Mouse (Mus musculus) heart, embryonic 11.5 days (tissue): ENCODE data around the gene Epb41l1. TPM values are rescaled to one million over a fixed set of nuclear protein-coding genes. Genes with fewer than 3 reads are reported as not detected.

Experiments used
- ATAC-seq: fragments of 200-750 bp; cut with Nextera tagmentation; replicated peaks from 2 replicates; pipeline ENCODE4 v1.8.0; 2017; ENCODE audit warnings: moderate library complexity; ENCODE audit not compliant: insufficient number of reproducible peaks, low FRiP score, low TSS enrichment
- H3K27ac ChIP-seq: fragments of 300-500 bp; sonication (generic); 2 replicates; pipeline ENCODE4 v1.5.1; 2014; ENCODE audit warnings: mild to moderate bottlenecking, low read depth, low read length
- H3K27me3 ChIP-seq: fragments of 300-500 bp; sonication (generic); 2 replicates; pipeline ENCODE4 v1.6.1; 2014; ENCODE audit warnings: mild to moderate bottlenecking, low read length, mixed read lengths; ENCODE audit not compliant: control insufficient read depth, insufficient read depth
- H3K36me3 ChIP-seq: fragments of 300-500 bp; sonication (generic); 2 replicates; pipeline ENCODE4 v1.6.1; 2014; ENCODE audit warnings: mild to moderate bottlenecking, low read length, moderate library complexity, mixed read lengths; ENCODE audit not compliant: control insufficient read depth, insufficient read depth
- H3K4me1 ChIP-seq: fragments of 300-500 bp; sonication (generic); 2 replicates; pipeline ENCODE4 v1.6.1; 2014; ENCODE audit warnings: low read length; ENCODE audit not compliant: control insufficient read depth, insufficient read depth
- H3K4me2 ChIP-seq: fragments of 300-500 bp; sonication (generic); 2 replicates; pipeline ENCODE4 v1.6.1; 2014; ENCODE audit warnings: mild to moderate bottlenecking, moderate library complexity
- H3K4me3 ChIP-seq: fragments of 300-500 bp; sonication (generic); 2 replicates; pipeline ENCODE4 v1.5.1; 2014; ENCODE audit warnings: low read depth, low read length
- H3K9ac ChIP-seq: fragments of 300-500 bp; sonication (generic); 2 replicates; pipeline ENCODE4 v1.6.1; 2014; ENCODE audit warnings: mild to moderate bottlenecking, low read depth, low read length, moderate library complexity
- H3K9me3 ChIP-seq: fragments of 300-500 bp; sonication (generic); replicated peaks from 2 replicates; pipeline ENCODE4 v1.6.1; 2016; ENCODE audit warnings: low read length; ENCODE audit not compliant: control insufficient read depth
- WGBS: fragments of 180-500 bp; shearing (Covaris S2); extraction: QIAGEN DNeasy Blood & Tissue Kit; methylation state at CpG from one replicate; pipeline ENCODE4 v1.1.7; 2014; ENCODE audit not compliant: insufficient replicate concordance; 5-methylcytosine and 5-hydroxymethylcytosine counted together
- polyA plus RNA-seq: library from polyadenylated mRNA; unstranded; fragments of >200 nt; fragmentation: Nextera tagmentation; extraction: Ambion mirVana; gene quantifications from 2 replicates; pipeline ENCODE4 v1.2.1, GENCODE M21; 2014

Epb41l1 gene
- polyA plus RNA-seq, 1 experiment from 2014 or later = 1.6 TPM

DNA sequence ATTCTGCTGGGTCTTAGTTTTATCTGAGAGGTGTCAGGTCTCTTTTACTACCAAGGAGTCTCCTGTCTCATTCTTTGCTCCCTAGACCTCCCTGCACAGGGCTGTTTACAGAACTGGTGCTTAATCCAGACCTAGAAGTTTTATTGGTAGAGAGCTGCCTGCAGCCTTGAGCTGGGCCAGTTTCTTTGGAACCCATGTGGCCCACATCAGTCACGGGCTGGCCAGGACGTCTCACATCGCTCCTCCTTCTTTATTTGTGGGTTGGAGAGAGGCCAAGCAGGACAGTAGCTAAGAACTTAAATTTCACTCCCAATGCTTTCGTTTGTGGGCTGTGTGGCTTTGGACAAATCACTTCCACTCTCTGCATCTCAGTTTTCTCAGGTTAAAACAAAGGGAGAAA, 9.6 kb downstream of the Epb41l1 start:
- Histone ChIP-seq H3K36me3 (no peaks in the 10 kb centered on the region), H3K27me3 (peaks cover 2% of the 10 kb centered on the region; the same call in 1 of the 2 replicates), H3K9ac (no peak overlapping the region), H3K9me3 (no peaks in the 10 kb centered on the region), H3K27ac (no peak overlapping the region), H3K4me2 (no peak overlapping the region), H3K4me3 (no peak overlapping the region), H3K4me1 (peaks cover 9% of the 10 kb centered on the region)
- 60% methylated on average over 4 of the region's 4 CpGs for WGBS
- no peak for ATAC-seq

DNA sequence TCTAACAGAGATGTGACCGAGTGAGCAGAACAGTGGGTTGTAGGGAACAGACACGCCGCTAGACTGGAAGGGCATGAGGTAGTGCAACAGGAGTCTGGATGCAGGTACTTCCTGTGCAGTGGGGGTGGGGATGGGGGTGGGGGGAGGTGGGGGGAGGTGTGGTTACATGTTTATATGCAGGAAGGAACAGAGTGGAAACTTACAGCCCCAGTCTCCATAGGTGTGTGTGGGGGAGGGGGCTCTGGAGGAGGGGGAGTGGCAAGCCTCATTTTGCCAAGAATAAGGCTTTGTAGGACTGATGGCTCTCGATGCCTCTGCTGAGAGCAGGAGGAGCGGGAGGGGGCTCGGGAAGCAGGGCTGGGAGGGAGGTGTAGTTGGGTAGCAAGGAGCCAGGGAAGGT, 10.7 kb downstream of the Epb41l1 start:
- Histone ChIP-seq H3K27ac (no peak overlapping the region), H3K4me1 (peaks cover 9% of the 10 kb centered on the region), H3K4me2 (no peak overlapping the region), H3K4me3 (no peak overlapping the region), H3K36me3 (no peaks in the 10 kb centered on the region), H3K27me3 (peaks cover 2% of the 10 kb centered on the region; the same call in 1 of the 2 replicates), H3K9ac (no peak overlapping the region), H3K9me3 (no peaks in the 10 kb centered on the region)
- WGBS = 79% methylated on average over 6 of the region's 6 CpGs
- ATAC-seq = no peak

DNA sequence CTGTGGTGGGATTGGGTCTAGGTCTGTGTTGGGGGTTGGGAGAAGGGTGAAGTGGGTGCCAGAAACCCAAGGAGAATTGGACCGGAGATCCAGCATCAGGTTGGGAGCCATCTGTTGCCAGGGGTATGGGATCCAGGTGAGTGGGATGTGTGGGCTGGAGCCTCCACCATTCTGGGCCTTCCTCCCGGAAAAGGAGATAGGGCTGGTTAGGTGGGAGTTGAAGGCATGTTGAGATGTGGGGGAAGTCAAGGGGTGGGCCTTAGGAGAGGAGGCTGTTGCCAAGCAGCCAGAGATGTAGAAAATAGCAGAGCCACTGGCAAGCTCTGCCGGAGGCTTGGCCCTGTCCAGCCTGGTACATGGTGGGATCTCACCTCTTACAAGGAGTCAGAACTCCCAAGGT, 11.4 kb downstream of the Epb41l1 start:
- no peaks in the 10 kb centered on the region for H3K36me3 ChIP-seq
- ATAC-seq = no peak
- H3K9ac ChIP-seq = no peak overlapping the region
- no peak overlapping the region for H3K27ac ChIP-seq
- WGBS = 70% methylated on average over 3 of the region's 3 CpGs
- H3K27me3 ChIP-seq = peaks cover 1% of the 10 kb centered on the region; the same call in 1 of the 2 replicates
- peaks cover 9% of the 10 kb centered on the region for H3K4me1 ChIP-seq
- no peak overlapping the region for H3K4me2 ChIP-seq
- no peak overlapping the region for H3K4me3 ChIP-seq
- no peaks in the 10 kb centered on the region for H3K9me3 ChIP-seq

DNA sequence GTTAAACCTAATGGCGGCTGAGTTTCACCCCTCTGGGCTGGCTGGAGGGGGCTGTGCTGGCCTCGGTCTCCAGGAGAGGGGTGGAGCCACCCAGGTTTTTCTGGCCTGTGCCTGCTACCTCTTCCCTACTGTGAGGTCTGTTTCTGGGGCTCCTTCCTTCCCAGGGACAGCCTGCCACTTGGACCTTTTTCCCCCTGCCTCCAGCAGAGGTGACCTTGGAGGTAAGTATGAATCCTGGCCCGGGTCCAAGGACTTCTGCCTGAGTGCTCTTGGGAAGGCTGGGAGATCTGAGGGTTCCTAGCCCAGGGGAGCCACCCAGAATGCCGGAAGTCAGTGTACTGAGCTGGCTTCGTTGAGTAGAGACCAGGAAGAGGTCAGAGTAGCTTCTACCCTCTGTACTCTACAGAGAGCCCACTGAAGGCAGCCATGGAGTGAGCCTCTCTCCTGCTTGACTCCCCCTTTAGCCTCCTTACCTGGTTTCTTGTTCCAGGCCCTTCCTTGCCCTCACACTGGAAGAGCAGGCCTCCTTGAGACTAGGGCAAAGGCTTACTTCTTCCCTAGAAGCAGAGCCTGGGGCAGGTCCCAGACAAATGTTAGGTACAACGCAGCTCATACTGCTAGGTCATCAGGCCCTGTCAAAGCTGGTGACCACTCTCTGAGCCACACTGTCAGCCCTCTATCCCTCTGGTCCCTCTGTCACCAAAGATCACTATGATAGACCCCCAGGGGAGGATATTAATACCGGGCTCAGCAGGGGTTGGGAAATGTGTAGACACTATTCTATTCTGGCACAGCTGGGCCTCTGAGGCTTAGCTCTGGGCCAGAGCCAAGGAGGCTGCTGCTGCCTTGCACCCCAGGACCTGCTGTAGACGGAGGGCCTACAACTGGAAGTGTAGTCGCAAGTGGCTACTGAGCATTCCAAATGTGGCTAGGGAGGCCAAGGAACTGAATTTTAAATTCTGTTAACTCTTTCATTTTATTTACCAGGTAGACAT, 12.5 kb downstream of the Epb41l1 start:
- 48% methylated on average over 9 of the region's 9 CpGs for WGBS
- Histone ChIP-seq H3K27me3 (no peaks in the 10 kb centered on the region), H3K9me3 (no peaks in the 10 kb centered on the region), H3K4me2 (no peak overlapping the region), H3K27ac (peak overlapping the region; percentile 63), H3K9ac (peak overlapping the region; percentile 44), H3K4me1 (peaks cover 12% of the 10 kb centered on the region), H3K36me3 (no peaks in the 10 kb centered on the region), H3K4me3 (no peak overlapping the region)
- no peak for ATAC-seq

DNA sequence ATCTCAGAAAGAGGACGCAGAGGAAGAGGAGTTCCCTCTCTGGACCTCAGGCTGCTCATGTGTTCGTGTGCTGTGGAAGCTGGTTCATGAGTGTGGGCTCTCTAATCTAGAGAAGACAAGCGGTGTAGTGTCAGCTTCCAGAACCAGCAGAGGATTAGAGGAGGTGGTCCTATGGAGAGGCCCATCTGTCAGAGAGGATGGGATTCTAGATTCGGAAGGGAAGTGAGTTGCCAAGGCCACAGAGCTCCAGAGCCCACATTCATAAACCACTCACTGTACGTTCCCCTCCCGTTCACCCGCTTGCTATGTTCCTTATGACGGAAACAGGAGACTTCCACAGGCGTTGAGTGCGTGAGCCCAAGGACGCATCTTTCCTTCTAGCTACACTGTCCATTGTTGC, 16.9 kb downstream of the Epb41l1 start:
- Histone ChIP-seq H3K4me2 (no peak overlapping the region), H3K27me3 (no peaks in the 10 kb centered on the region), H3K9ac (no peak overlapping the region), H3K4me1 (peaks cover 41% of the 10 kb centered on the region), H3K36me3 (no peaks in the 10 kb centered on the region), H3K9me3 (no peaks in the 10 kb centered on the region), H3K27ac (no peak overlapping the region), H3K4me3 (no peak overlapping the region)
- WGBS = 83% methylated on average over 11 of the region's 11 CpGs
- ATAC-seq = no peak

DNA sequence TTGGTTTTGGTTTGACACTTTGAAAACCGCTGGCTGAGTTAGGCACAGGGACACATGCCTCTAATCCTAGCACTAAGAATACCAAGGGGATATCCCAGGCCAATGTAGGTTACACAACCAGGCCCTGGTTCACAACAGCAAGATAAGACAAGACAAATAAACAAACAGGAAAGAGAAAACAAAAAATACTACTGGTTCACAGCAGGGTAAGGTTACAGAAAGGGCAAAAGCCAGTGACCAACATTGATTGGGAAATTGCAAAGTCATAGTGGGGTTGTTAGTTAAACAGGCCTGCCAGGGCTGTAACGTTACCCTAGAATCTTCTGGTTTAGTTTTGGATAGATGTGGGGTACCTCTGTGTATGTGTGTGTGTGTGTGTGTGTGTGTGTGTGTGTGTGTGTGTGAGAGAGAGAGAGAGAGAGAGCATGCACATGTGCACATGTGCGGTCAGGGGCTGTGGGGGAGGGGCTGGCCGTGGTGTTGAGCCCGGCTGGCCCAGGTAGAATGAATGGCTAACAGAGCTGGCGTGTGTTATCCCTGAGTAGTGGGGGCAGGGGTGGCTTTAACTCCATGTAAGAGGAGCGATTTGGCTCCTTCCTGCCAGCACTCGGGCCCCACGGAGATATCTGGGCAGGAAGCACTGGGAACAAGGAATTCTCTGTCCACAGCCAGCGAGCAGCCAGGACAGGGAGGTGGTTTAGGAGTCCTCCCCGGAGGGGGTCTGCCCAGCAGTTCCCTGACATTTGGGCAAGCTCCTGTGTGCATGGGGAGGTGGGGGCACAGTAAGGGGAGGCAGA, 19.2 kb downstream of the Epb41l1 start:
- H3K4me3 ChIP-seq = no peak overlapping the region
- peak; percentile 60; the same call in 1 of the 2 replicates for ATAC-seq
- H3K9me3 ChIP-seq = no peaks in the 10 kb centered on the region
- H3K27me3 ChIP-seq = no peaks in the 10 kb centered on the region
- peak overlapping the region; percentile 20; the same call in 1 of the 2 replicates for H3K4me2 ChIP-seq
- 0 out of 2 replicates have a peak overlapping the region, but pooled peaks have one; percentile 34 for H3K9ac ChIP-seq
- peaks cover 40% of the 10 kb centered on the region for H3K4me1 ChIP-seq
- H3K36me3 ChIP-seq = no peaks in the 10 kb centered on the region
- peak overlapping the region; percentile 62; the same call in 1 of the 2 replicates for H3K27ac ChIP-seq
- WGBS = 13% methylated on average over 11 of the region's 11 CpGs

GRCm38 (mm10) chr2:156441909-156442308, 21.2 kb downstream of the Epb41l1 start:
- Histone ChIP-seq H3K4me1 (peaks cover 40% of the 10 kb centered on the region), H3K27me3 (no peaks in the 10 kb centered on the region; the same call in 1 of the 2 replicates), H3K4me3 (no peak overlapping the region), H3K36me3 (no peaks in the 10 kb centered on the region), H3K9me3 (no peaks in the 10 kb centered on the region), H3K27ac (0 out of 2 replicates have a peak overlapping the region, but pooled peaks have one; percentile 3), H3K4me2 (no peak overlapping the region), H3K9ac (no peak overlapping the region)
- WGBS = 15% methylated on average over 6 of the region's 6 CpGs
- ATAC-seq = no peak

GRCm38 (mm10) chr2:156443323-156443722, 22.6 kb downstream of the Epb41l1 start:
- no peaks in the 10 kb centered on the region; the same call in 1 of the 2 replicates for H3K27me3 ChIP-seq
- no peaks in the 10 kb centered on the region for H3K9me3 ChIP-seq
- H3K4me1 ChIP-seq = peaks cover 43% of the 10 kb centered on the region
- H3K4me3 ChIP-seq = no peak overlapping the region
- no peak overlapping the region for H3K27ac ChIP-seq
- WGBS = 54% methylated on average over 1 of the region's 1 CpGs
- H3K9ac ChIP-seq = no peak overlapping the region
- H3K4me2 ChIP-seq = no peak overlapping the region
- no peaks in the 10 kb centered on the region for H3K36me3 ChIP-seq
- no peak for ATAC-seq
